Mouse (Mus musculus) T-helper 1 cell (primary cell): ENCODE data around the gene Tas2r143.

Source experiments
- in situ Hi-C: fragments of 300-600 bp; cut with MboI, MseI; formaldehyde crosslinking; loops from one replicate; pipeline ENCODE4 v1.15.1; 2025; ENCODE audit warnings: high pct_unique_total_duplicates

The Tas2r143 gene

DNA sequence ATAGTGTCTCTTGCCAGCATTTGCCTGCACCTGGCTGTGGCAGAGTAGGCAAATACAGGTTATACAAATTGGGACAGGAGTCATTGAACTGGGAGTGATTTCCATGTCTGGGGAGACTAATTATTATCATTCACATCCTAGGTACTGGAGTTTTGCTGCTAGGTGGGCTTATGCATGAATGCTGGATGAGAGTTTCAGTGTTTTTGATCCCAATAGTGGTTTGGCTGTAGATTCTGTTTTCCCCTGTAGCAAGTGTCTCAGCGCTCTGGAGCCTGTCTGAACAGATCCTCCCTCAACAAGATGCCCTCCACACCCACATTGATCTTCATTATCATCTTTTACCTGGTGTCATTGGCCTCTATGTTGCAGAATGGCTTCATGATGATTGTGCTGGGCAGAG is at the start of gene Tas2r143:
Gene Tas2r143 (plus strand): TSS at position 301 of the 400 bp plus-strand sequence.
- in situ Hi-C loops = no loop called here

- in situ Hi-C loops = no loop called here
These were observed 48.9 kb upstream of the Tas2r143 start for GRCm38 (mm10) chr6:42350968-42351775.

DNA sequence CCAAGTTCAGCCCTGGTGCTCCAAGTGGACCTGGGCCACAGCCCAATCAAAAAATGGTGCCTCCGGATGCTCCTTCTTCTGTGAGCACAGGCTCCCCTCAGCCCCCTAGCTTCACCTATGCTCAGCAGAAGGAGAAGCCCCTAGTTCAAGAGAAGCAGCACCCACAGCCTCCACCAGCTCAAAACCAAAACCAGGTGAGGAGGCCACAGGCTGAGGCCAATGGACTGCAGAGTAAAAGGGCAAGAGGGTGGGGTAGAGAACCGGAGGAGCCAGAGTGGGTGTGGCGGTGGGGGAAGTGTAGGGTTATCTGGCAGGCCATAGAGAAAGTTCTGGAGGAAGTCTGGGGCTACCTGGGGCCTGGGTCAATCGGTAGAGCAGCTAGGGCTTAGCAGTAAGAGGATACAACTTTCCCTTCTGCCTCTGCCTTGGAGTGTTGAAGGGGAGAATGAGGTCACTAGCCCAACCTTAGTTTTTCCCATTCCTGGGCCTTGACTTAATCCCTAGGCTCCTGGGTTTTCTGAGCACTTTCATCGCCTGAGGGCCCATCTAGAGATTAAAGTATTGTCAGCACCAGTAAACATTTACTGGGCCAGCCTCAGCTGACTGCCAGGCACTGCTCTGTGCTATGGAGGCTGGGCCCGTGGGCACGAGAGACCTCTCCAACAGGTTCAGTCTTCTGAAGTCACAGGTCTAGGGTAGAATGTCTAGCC is 48.1 kb upstream of the Tas2r143 start:
- in situ Hi-C loops = no loop called here

GRCm38 (mm10) chr6:42352486-42352846 is 47.6 kb upstream of the Tas2r143 start:
- in situ Hi-C loops = no loop called here

DNA sequence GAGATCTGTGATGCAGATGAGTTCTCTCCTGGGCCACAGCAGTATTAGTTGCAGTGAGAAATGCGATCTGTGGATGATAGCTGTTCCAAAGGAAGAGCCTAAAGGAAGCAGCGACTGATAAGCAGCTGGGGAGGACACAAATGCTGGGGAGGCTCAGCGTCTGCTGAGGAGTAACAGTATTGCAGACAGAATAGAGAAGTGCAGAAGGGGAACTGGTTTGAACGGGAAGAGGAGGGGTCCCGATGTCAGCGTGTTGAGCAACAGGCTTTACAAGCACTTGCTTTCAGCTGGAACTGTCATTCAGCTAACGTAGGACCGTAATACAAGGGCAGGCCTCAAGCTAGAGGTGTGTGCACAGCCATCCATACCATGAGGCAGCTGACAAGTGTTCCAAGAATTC is 46.9 kb upstream of the Tas2r143 start:
- in situ Hi-C loops = no loop called here

DNA sequence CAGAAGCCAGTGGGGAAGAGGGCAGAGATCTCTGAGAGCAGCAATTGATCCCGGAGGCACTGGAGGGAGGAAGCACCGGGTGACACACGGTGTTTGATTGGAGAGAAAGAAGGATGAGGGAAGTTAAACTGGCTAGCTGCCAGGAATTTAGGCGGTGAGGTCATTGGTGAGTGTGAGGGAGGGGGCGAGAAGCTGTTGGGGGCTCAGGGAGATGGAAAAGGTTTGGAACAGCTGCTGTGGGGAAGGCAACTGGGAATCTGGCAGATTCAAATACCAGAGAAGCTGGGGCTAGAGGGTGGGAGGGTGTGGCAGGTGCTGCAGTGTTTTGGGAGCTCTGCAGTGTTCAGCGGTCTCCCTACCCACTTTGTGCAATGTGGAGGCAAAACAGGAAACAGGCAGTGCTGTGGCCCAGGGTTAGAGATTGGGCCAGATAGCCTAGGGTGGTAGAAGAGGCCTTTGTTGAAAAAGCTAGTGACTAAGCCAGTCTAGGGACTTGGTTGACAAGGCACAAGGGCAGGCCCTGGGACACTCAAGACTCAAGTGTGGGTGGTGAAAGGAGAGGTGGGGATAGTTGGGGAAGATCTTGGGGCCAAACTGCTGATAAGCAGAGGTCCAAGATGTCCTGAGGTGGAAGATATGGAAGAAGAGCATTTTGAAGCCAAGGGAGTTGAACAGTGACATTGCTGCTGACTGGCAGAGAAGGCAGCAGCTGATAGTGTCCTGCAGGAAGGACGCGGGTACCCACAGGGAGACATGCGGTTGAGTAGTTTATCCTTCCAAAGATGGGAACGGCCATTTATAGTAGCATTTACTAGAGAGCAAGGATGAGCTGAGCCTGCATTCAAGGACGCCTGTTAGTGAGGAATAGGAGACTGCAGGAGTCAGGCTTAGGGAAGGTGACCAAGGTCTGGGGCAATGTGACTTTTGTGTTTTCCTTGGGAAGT is 45.7 kb upstream of the Tas2r143 start:
- in situ Hi-C loops = no loop called here

GRCm38 (mm10) chr6:42355366-42355765 is 44.7 kb upstream of the Tas2r143 start:
- in situ Hi-C loops = no loop called here

DNA sequence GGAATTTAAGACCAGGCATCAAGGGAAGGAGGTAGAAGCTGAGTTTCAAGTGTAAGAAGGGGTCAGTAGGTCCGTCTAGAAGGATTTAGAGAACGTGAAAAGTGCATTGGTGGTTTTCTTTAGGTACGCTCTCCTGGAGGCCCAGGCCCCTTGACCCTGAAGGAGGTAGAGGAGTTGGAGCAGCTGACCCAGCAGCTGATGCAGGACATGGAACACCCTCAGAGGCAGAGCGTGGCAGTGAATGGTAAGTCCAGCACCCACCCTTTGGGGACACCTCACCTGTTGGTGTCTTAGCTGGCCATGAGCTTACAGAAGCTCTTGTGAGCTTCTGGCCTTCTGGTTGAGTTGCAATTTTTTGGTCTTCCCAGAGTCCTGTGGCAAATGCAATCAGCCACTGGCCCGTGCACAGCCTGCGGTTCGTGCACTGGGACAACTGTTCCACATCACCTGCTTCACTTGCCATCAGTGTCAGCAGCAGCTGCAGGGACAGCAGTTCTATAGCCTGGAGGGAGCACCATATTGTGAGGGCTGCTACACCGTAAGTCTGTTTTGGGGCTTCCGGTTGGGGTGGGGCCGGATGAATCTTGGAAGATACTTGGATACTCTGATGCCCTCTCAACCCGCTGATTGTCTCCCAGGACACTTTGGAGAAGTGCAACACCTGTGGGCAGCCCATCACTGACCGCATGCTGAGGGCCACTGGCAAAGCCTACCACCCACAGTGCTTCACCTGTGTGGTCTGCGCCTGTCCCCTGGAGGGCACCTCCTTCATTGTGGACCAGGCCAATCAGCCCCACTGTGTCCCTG is 44.0 kb upstream of the Tas2r143 start:
- in situ Hi-C loops = no loop called here

GRCm38 (mm10) chr6:42356913-42357312 is 43.1 kb upstream of the Tas2r143 start:
- in situ Hi-C loops = no loop called here

GRCm38 (mm10) chr6:42357901-42358300 is 42.1 kb upstream of the Tas2r143 start:
- in situ Hi-C loops = no loop called here

DNA sequence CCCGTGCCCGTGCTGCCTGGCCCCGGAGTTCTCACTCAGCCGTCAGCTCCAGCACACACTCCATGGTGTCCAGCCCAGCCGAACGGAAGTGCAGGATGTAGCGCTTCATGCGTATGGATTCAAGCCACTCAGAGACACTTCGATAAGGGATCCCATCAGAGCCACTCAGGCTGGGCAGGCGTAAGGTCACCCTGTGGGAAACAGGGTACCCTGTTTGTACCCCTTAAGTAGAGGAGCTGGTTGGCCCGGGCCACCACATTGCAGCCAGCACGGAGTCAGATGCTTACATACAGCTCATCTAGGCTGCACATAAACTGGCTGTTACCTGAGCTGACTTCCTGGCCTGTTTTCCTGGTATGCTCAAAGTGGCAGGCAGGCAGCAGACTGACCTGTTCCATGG is 41.1 kb upstream of the Tas2r143 start:
- in situ Hi-C loops = no loop called here

GRCm38 (mm10) chr6:42359364-42360147 is 40.5 kb upstream of the Tas2r143 start:
- in situ Hi-C loops = no loop called here

DNA sequence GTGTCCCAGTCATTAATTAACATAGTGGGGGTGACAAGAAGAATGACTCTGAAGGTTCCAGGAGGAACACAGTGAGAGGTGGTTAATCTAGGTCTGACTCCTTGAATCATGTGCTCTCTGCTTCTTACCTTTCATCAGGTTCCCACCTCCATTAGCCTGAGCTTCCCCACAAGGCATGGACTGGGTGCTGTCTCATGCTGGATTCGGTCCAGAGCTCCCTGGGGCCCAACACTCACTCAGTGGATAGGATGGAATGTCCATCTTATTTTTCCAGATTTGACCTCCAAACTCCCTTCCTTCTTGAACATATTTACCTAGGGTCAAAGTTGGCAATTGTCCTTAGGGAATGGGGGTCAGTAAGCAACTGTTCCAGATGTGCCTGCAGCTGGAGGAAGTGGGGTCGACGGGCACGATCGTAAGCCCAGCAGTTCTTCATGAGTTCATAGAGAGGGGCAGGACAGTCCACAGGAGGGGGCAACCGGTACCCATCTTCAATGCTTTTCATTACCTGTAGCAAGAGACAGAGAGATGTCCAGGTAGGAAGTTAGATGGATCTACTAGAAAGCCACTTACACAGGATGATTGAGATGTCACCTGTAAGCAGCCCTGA is 39.7 kb upstream of the Tas2r143 start:
- in situ Hi-C loops = no loop called here

- in situ Hi-C loops = no loop called here
These were observed 38.8 kb upstream of the Tas2r143 start for GRCm38 (mm10) chr6:42361041-42361895.

GRCm38 (mm10) chr6:42362074-42362473 is 38.0 kb upstream of the Tas2r143 start:
- in situ Hi-C loops = no loop called here

- in situ Hi-C loops = no loop called here
These were observed 37.5 kb upstream of the Tas2r143 start for GRCm38 (mm10) chr6:42362497-42362896.

- in situ Hi-C loops = no loop called here
These were observed 37.1 kb upstream of the Tas2r143 start for GRCm38 (mm10) chr6:42362974-42363373.

DNA sequence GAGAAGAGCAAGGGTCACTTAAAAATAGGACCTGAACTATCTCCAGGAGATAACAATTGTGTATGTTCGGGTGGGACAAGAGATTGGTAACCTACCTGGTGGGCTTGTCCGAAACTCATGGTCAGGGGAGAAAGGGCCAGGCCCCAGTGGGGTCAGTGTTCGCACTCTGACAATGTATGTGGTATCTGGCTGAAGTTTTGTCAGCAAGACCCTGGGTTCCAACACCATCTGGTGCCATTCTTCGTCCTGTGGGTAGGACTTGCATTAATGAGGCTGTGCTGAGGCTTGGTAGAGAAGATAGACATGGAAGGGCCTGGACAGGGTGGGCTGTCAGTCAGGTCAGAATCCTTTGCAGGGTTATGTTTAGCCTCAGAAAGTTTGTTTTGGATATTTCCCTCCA is 36.0 kb upstream of the Tas2r143 start:
- in situ Hi-C loops = no loop called here

GRCm38 (mm10) chr6:42364607-42365006 is 35.4 kb upstream of the Tas2r143 start:
- in situ Hi-C loops = no loop called here
